Mouse (Mus musculus): ENCODE measurements around the gene B4galt2. TPM values are rescaled to one million over a fixed set of nuclear protein-coding genes. Genes with fewer than 3 reads are reported as not detected.

Gene B4galt2
- polyA plus RNA-seq, 1 experiment from 2014 or later = 10.5 TPM

DNA sequence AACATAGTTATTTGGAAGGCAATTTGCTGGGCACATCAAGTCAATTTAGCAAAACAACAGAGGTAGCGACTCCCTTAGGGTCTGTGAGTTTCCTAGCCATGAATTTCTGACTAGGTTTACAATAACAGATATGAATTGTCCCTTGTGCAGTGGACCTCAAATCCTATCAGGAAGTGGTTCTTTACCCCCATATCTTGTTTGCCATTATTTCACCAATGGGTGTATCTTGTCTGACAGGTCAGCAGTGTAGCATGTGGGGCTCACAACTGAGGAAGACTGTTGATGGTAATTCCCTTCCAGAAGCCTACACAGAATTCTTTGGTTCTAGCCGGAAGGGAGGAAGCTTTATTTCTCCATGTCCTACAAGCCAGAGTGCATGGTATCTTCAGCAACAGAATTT is 38.1 kb upstream of the B4galt2 start:
- Histone ChIP-seq H3K27me3 (replicated peaks; ENCODE audit: control insufficient read depth, insufficient read depth, low read length) (peaks cover 18% of the 10 kb centered on the region), H3K27ac (ENCODE audit: low read depth, low read length) (no peak overlapping the region), H3K36me3 (ENCODE audit: control insufficient read depth, insufficient read depth, low read length) (no peaks in the 10 kb centered on the region), H3K9me3 (ENCODE audit: control insufficient read depth, low read length) (no peaks in the 10 kb centered on the region), H3K4me1 (replicated peaks; ENCODE audit: control insufficient read depth, insufficient read depth, low read length) (peaks cover 13% of the 10 kb centered on the region), H3K4me3 (ENCODE audit: low read depth, low read length) (no peak overlapping the region), H3K4me2 (no peak overlapping the region), H3K9ac (ENCODE audit: low read depth, low read length) (no peak overlapping the region)
- no peak for ATAC-seq (replicated peaks; ENCODE audit: low FRiP score)
- 87% methylated on average over 2 of the region's 2 CpGs for WGBS
- DNase-seq (ENCODE audit: low spot score) = no peak

DNA sequence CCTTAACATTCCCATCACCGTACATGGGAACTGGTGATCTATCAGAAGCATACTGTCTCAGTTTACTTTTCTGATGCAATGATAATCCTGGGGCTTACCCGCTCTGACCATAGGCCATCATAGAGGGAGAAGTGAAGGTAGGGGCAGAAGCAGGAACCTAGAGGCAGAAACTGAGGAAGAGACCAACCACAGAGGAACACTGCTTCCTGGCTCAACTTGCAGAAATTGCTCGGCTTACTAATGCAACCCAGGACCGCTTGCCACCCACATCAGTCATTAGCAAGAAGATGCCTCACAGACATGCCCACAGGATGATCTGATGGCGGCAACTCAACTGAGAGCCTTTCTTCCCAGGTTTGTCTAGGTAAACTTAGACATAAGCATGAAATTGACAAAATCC is 35.5 kb upstream of the B4galt2 start:
- Histone ChIP-seq H3K9me3 (ENCODE audit: control insufficient read depth, low read length) (no peaks in the 10 kb centered on the region), H3K27me3 (replicated peaks; ENCODE audit: control insufficient read depth, insufficient read depth, low read length) (0 out of 2 replicates have a peak, but pooled peaks cover 2% of the 10 kb centered on the region), H3K27ac (ENCODE audit: low read depth, low read length) (no peak overlapping the region), H3K4me1 (replicated peaks; ENCODE audit: control insufficient read depth, insufficient read depth, low read length) (peaks cover 22% of the 10 kb centered on the region), H3K36me3 (ENCODE audit: control insufficient read depth, insufficient read depth, low read length) (no peaks in the 10 kb centered on the region), H3K9ac (ENCODE audit: low read depth, low read length) (no peak overlapping the region), H3K4me3 (ENCODE audit: low read depth, low read length) (no peak overlapping the region), H3K4me2 (no peak overlapping the region)
- 60% methylated on average over 5 of the region's 5 CpGs for WGBS
- ATAC-seq (replicated peaks; ENCODE audit: low FRiP score) (no peak), DNase-seq (ENCODE audit: low spot score) (no peak)

DNA sequence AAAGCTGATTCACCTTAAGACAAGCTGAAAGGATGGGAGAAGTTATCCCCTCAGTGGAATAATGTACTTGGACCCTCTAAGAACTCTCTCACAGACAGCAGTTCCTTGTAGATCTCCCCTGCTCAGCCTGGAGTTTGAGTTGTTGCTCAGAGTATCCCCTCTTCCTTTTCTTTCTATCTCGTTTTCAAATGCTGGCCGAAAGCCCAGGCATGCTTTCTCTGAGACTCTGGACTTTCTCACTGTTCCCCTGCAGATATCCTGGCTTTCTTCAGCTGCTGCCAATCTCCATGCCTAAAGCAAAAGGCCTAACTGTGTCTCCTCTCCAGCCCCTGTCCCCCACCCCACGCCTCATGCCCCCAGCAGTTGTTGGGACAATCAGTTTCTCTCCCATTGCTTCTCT is 35.0 kb upstream of the B4galt2 start:
- WGBS = 66% methylated on average over 3 of the region's 3 CpGs
- H3K36me3 ChIP-seq (ENCODE audit: control insufficient read depth, insufficient read depth, low read length) = no peaks in the 10 kb centered on the region
- peaks cover 27% of the 10 kb centered on the region for H3K4me1 ChIP-seq (replicated peaks; ENCODE audit: control insufficient read depth, insufficient read depth, low read length)
- H3K27ac ChIP-seq (ENCODE audit: low read depth, low read length) = no peak overlapping the region
- no peak overlapping the region for H3K9ac ChIP-seq (ENCODE audit: low read depth, low read length)
- ATAC-seq (replicated peaks; ENCODE audit: low FRiP score) (no peak), DNase-seq (ENCODE audit: low spot score) (no peak)
- H3K9me3 ChIP-seq (ENCODE audit: control insufficient read depth, low read length) = no peaks in the 10 kb centered on the region
- 0 out of 2 replicates have a peak, but pooled peaks cover 2% of the 10 kb centered on the region for H3K27me3 ChIP-seq (replicated peaks; ENCODE audit: control insufficient read depth, insufficient read depth, low read length)
- H3K4me2 ChIP-seq = no peak overlapping the region
- H3K4me3 ChIP-seq (ENCODE audit: low read depth, low read length) = no peak overlapping the region

DNA sequence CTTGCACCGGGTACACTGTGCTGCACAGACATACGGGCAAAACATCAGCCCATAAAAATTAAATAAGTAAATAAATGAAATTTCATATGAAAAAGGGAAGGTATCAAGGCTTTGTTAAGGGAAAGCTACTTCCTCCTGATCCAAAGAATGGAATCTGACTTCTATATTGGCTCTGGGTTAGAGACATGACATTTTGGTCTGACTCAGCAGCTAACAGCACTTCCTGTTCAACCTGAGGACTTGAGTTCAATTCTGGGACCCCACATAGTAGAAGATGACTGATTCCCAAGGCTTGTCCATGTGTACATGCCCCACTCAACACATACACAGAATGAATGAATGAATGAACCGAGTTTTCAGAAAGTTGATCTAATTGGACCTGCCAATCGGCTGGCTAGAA is 34.6 kb upstream of the B4galt2 start:
- no peak for ATAC-seq (replicated peaks; ENCODE audit: low FRiP score)
- 80% methylated on average over 4 of the region's 4 CpGs for WGBS

DNA sequence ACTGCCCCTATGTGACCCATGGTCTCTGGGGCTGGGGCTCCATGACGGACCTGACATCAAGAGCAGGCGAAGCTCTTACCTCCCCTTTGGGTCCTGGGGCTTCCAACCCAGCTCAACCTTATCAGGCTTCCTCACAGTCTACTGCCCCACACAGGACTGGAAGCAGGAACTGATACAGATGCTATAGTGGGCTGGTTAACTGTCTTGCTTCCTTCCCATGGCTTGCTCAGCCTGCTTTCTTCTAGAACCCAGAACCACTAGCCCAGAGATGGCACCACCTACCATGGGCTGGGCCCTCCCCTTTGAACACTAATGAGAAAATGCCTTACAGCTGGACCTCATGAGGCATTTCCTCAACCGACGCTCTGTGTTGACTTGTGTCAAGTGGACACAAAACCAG is 34.1 kb upstream of the B4galt2 start:
- no peaks in the 10 kb centered on the region for H3K9me3 ChIP-seq (ENCODE audit: control insufficient read depth, low read length)
- peaks cover 32% of the 10 kb centered on the region for H3K4me1 ChIP-seq (replicated peaks; ENCODE audit: control insufficient read depth, insufficient read depth, low read length)
- H3K27me3 ChIP-seq (replicated peaks; ENCODE audit: control insufficient read depth, insufficient read depth, low read length) = 0 out of 2 replicates have a peak, but pooled peaks cover 2% of the 10 kb centered on the region
- no peak overlapping the region for H3K9ac ChIP-seq (ENCODE audit: low read depth, low read length)
- H3K27ac ChIP-seq (ENCODE audit: low read depth, low read length) = no peak overlapping the region
- H3K4me2 ChIP-seq = no peak overlapping the region
- WGBS = 58% methylated on average over 4 of the region's 4 CpGs
- no peak for ATAC-seq (replicated peaks; ENCODE audit: low FRiP score)
- DNase-seq (ENCODE audit: low spot score) = no peak
- no peak overlapping the region for H3K4me3 ChIP-seq (ENCODE audit: low read depth, low read length)
- no peaks in the 10 kb centered on the region; the same call in 1 of the 2 replicates for H3K36me3 ChIP-seq (ENCODE audit: control insufficient read depth, insufficient read depth, low read length)

More for the DNA sequence above, 34.6 kb upstream of the B4galt2 start:
- H3K27ac ChIP-seq (ENCODE audit: low read depth, low read length) = no peak overlapping the region
- H3K4me1 ChIP-seq (replicated peaks; ENCODE audit: control insufficient read depth, insufficient read depth, low read length) = peaks cover 31% of the 10 kb centered on the region
- no peak overlapping the region for H3K4me3 ChIP-seq (ENCODE audit: low read depth, low read length)
- no peak for DNase-seq (ENCODE audit: low spot score)
- H3K36me3 ChIP-seq (ENCODE audit: control insufficient read depth, insufficient read depth, low read length) = no peaks in the 10 kb centered on the region
- H3K4me2 ChIP-seq = no peak overlapping the region
- 0 out of 2 replicates have a peak, but pooled peaks cover 2% of the 10 kb centered on the region for H3K27me3 ChIP-seq (replicated peaks; ENCODE audit: control insufficient read depth, insufficient read depth, low read length)
- H3K9ac ChIP-seq (ENCODE audit: low read depth, low read length) = no peak overlapping the region
- H3K9me3 ChIP-seq (ENCODE audit: control insufficient read depth, low read length) = no peaks in the 10 kb centered on the region

DNA sequence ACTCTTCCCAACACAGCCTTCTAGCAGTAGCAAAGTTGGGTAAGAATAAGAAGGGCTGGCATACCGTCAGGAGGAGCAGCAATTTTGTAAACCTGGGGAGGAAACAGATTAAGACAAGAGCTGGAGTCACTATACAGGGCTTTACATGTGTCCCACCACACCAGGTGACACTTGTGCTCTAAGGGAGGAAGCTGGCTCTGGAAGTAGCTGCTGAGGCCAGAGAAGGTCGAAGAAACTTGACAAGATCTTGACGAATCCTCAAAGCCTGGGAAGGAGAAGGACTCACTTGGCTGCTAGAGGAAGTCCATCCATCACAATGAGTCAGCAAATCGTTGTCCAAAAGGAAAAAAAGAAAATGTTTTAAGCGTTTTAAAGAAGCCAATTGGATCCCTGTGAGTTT is 33.1 kb upstream of the B4galt2 start:
- H3K4me3 ChIP-seq (ENCODE audit: low read depth, low read length) = peak overlapping the region; percentile 86
- H3K4me2 ChIP-seq = peak overlapping the region; percentile 99
- H3K27ac ChIP-seq (ENCODE audit: low read depth, low read length) = peak overlapping the region; percentile 64
- no peaks in the 10 kb centered on the region for H3K9me3 ChIP-seq (ENCODE audit: control insufficient read depth, low read length)
- H3K36me3 ChIP-seq (ENCODE audit: control insufficient read depth, insufficient read depth, low read length) = peaks cover 8% of the 10 kb centered on the region; the same call in 1 of the 2 replicates
- DNase-seq (ENCODE audit: low spot score) = no peak
- ATAC-seq (replicated peaks; ENCODE audit: low FRiP score) = no peak
- H3K9ac ChIP-seq (ENCODE audit: low read depth, low read length) = peak overlapping the region; percentile 81; the same call in 1 of the 2 replicates
- WGBS = 43% methylated on average over 5 of the region's 5 CpGs
- H3K4me1 ChIP-seq (replicated peaks; ENCODE audit: control insufficient read depth, insufficient read depth, low read length) = peaks cover 32% of the 10 kb centered on the region
- 0 out of 2 replicates have a peak, but pooled peaks cover under 1% of the 10 kb centered on the region for H3K27me3 ChIP-seq (replicated peaks; ENCODE audit: control insufficient read depth, insufficient read depth, low read length)

DNA sequence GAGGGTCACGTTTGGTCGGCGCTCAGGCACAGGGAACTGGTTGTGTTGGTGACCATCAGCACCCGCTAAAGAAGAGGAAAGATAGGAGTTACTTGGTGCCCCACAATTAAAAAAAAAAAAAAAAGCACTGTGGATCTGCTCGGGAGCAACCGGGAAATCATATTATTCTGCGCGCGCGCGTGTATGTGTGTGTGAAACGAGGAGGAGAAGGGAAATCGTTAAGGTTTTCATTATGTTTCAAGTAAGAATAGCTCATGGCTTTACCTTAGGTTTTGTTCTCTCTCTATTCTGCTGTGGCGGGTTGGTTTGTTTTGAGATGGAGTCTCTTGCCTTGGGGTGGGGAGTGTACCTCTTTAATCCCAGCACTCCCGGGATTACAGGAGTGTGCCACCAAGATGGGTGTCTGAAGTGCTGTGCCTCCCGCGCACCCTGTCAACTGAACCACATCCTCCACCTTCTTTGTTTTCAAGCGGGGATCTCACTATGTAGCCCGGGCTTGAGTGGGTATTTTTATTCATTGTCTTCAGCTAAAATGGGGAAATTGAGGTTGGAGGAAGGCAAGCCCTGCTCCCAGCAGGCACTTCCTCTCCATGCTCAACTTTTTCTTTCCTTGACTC is 32.3 kb upstream of the B4galt2 start:
- Histone ChIP-seq H3K9me3 (ENCODE audit: control insufficient read depth, low read length) (no peaks in the 10 kb centered on the region), H3K27me3 (replicated peaks; ENCODE audit: control insufficient read depth, insufficient read depth, low read length) (no peaks in the 10 kb centered on the region), H3K4me3 (ENCODE audit: low read depth, low read length) (peak overlapping the region; percentile 86), H3K27ac (ENCODE audit: low read depth, low read length) (peak overlapping the region; percentile 64), H3K9ac (ENCODE audit: low read depth, low read length) (peak overlapping the region; percentile 81), H3K4me1 (replicated peaks; ENCODE audit: control insufficient read depth, insufficient read depth, low read length) (peaks cover 32% of the 10 kb centered on the region), H3K4me2 (peak overlapping the region; percentile 99), H3K36me3 (ENCODE audit: control insufficient read depth, insufficient read depth, low read length) (peaks cover 13% of the 10 kb centered on the region; the same call in 1 of the 2 replicates)
- DNase-seq (ENCODE audit: low spot score) (no peak), ATAC-seq (replicated peaks; ENCODE audit: low FRiP score) (no peak)
- 3% methylated on average over 19 of the region's 19 CpGs for WGBS

DNA sequence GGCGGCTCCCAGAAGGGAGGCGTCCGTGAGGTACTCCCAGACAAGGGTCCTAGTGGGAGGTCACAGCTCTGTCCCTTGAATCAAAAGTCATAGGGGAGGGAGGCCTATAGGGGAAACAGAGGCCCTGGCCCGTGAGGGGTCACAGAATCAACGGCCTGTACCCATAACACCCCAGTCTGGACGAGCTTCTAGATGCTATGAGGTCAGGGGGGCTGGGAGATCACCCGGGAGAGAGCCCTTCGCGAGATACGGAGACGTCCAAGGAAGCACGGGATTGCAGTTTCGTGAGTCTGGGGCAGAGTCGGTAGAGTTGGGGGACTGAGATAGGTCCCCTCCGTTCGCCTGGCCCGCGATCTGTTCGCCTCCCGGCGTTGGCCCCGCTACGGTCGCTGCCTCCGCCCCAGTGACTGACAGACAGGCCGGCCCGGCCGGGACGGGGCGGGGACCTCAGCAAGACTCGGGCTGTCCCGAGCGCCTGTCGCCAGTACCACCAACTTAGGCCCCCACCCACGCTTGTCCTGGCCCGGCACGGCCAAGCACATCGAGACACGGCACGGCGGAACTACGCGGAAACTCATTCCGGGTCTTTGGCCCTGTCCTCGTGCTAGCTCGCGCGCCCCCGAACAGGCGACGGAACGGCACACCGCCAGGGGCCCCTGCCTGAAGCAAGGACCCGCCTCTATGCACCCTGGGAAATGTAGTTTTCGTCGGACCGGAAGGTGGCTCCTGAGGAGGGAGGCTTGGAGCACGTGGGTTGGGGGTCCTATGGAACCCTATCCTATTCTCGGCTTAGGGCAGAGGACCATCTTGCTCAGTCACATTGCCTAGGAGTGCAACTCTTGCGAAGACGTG is 31.5 kb upstream of the B4galt2 start, which contains the start of gene Ipo13:
Ipo13 (minus strand) TSS at position 409 of the 852 bp plus-strand sequence.
- no peaks in the 10 kb centered on the region for H3K9me3 ChIP-seq (ENCODE audit: control insufficient read depth, low read length)
- no peaks in the 10 kb centered on the region for H3K27me3 ChIP-seq (replicated peaks; ENCODE audit: control insufficient read depth, insufficient read depth, low read length)
- ATAC-seq (replicated peaks; ENCODE audit: low FRiP score) = peak; percentile 90
- H3K4me1 ChIP-seq (replicated peaks; ENCODE audit: control insufficient read depth, insufficient read depth, low read length) = peaks cover 32% of the 10 kb centered on the region
- H3K9ac ChIP-seq (ENCODE audit: low read depth, low read length) = peak within 1 kb of the TSS; percentile 81
- peaks cover 13% of the 10 kb centered on the region; the same call in 1 of the 2 replicates for H3K36me3 ChIP-seq (ENCODE audit: control insufficient read depth, insufficient read depth, low read length)
- WGBS = under 1% methylated on average over 61 of the region's 61 CpGs
- H3K4me3 ChIP-seq (ENCODE audit: low read depth, low read length) = peak within 1 kb of the TSS; percentile 86
- DNase-seq (ENCODE audit: low spot score) = peak; percentile 99
- peak within 1 kb of the TSS; percentile 99 for H3K4me2 ChIP-seq
- H3K27ac ChIP-seq (ENCODE audit: low read depth, low read length) = peak within 1 kb of the TSS; percentile 64
